Mouse (Mus musculus): ENCODE measurements around the gene Atg14. TPM values are rescaled to one million over a fixed set of nuclear protein-coding genes. Genes with fewer than 3 reads are reported as not detected.

Atg14 gene
- polyA plus RNA-seq, 1 experiment from 2014 or later: 19.4 TPM

GRCm38 (mm10) chr14:47518619-47519018 lies 51.8 kb downstream of the Atg14 start:
- H3K27ac ChIP-seq (replicated peaks): no peak overlapping the region
- WGBS: 96% methylated on average over 6 of the region's 6 CpGs

GRCm38 (mm10) chr14:47516755-47517154 lies 53.7 kb downstream of the Atg14 start:
- H3K4me1 ChIP-seq: peaks cover 4% of the 10 kb centered on the region; the same call in 1 of the 2 replicates
- DNase-seq (ENCODE audit: low spot score): no peak
- 88% methylated on average over 6 of the region's 6 CpGs for WGBS

More at GRCm38 (mm10) chr14:47518619-47519018, 51.8 kb downstream of the Atg14 start:
- Histone ChIP-seq H3K36me3 (replicated peaks) (no peaks in the 10 kb centered on the region), H3K4me3 (no peak overlapping the region), H3K27me3 (replicated peaks; ENCODE audit: low read depth, poor library complexity, severe bottlenecking) (no peaks in the 10 kb centered on the region), H3K9me3 (no peaks in the 10 kb centered on the region), H3K4me1 (peaks cover 4% of the 10 kb centered on the region; the same call in 1 of the 2 replicates)
- DNase-seq (ENCODE audit: low spot score): no peak

GRCm38 (mm10) chr14:47515636-47516035 lies 54.8 kb downstream of the Atg14 start:
- H3K9me3 ChIP-seq: no peaks in the 10 kb centered on the region
- no peaks in the 10 kb centered on the region for H3K27me3 ChIP-seq (replicated peaks; ENCODE audit: low read depth, poor library complexity, severe bottlenecking)
- no peak overlapping the region for H3K4me3 ChIP-seq
- no peak overlapping the region for H3K27ac ChIP-seq (replicated peaks)
- H3K4me1 ChIP-seq: peaks cover 4% of the 10 kb centered on the region; the same call in 1 of the 2 replicates
- DNase-seq (ENCODE audit: low spot score): no peak
- no peaks in the 10 kb centered on the region for H3K36me3 ChIP-seq (replicated peaks)
- 91% methylated on average over 8 of the region's 8 CpGs for WGBS

More at GRCm38 (mm10) chr14:47516755-47517154, 53.7 kb downstream of the Atg14 start:
- Histone ChIP-seq H3K4me3 (no peak overlapping the region), H3K27ac (replicated peaks) (no peak overlapping the region), H3K9me3 (no peaks in the 10 kb centered on the region), H3K36me3 (replicated peaks) (no peaks in the 10 kb centered on the region), H3K27me3 (replicated peaks; ENCODE audit: low read depth, poor library complexity, severe bottlenecking) (no peaks in the 10 kb centered on the region)

- no peaks in the 10 kb centered on the region for H3K36me3 ChIP-seq (replicated peaks)
- H3K4me3 ChIP-seq: no peak overlapping the region
- DNase-seq (ENCODE audit: low spot score): no peak
- H3K4me1 ChIP-seq: peaks cover 4% of the 10 kb centered on the region; the same call in 1 of the 2 replicates
- no peaks in the 10 kb centered on the region for H3K9me3 ChIP-seq
- H3K27me3 ChIP-seq (replicated peaks; ENCODE audit: low read depth, poor library complexity, severe bottlenecking): no peaks in the 10 kb centered on the region
- H3K27ac ChIP-seq (replicated peaks): no peak overlapping the region
- 68% methylated on average over 7 of the region's 7 CpGs for WGBS
Measured at GRCm38 (mm10) chr14:47514816-47515453, 55.5 kb downstream of the Atg14 start.

- no peaks in the 10 kb centered on the region for H3K9me3 ChIP-seq
- no peak overlapping the region for H3K4me3 ChIP-seq
- peaks cover 4% of the 10 kb centered on the region; the same call in 1 of the 2 replicates for H3K4me1 ChIP-seq
- WGBS: 97% methylated on average over 3 of the region's 3 CpGs
- H3K36me3 ChIP-seq (replicated peaks): no peaks in the 10 kb centered on the region
- no peak overlapping the region for H3K27ac ChIP-seq (replicated peaks)
- DNase-seq (ENCODE audit: low spot score): no peak
- H3K27me3 ChIP-seq (replicated peaks; ENCODE audit: low read depth, poor library complexity, severe bottlenecking): no peaks in the 10 kb centered on the region
Measured at GRCm38 (mm10) chr14:47513606-47514005, 56.8 kb downstream of the Atg14 start.

GRCm38 (mm10) chr14:47510244-47510643 lies 60.2 kb downstream of the Atg14 start:
- 91% methylated on average over 4 of the region's 4 CpGs for WGBS
- Histone ChIP-seq H3K27ac (replicated peaks) (no peak overlapping the region), H3K4me3 (no peak overlapping the region), H3K4me1 (peaks cover 3% of the 10 kb centered on the region; the same call in 1 of the 2 replicates), H3K36me3 (replicated peaks) (peaks cover 12% of the 10 kb centered on the region), H3K9me3 (no peaks in the 10 kb centered on the region), H3K27me3 (replicated peaks; ENCODE audit: low read depth, poor library complexity, severe bottlenecking) (no peaks in the 10 kb centered on the region)
- no peak for DNase-seq (ENCODE audit: low spot score)

- Histone ChIP-seq H3K4me3 (no peak overlapping the region), H3K27me3 (replicated peaks; ENCODE audit: low read depth, poor library complexity, severe bottlenecking) (no peaks in the 10 kb centered on the region), H3K36me3 (replicated peaks) (peaks cover 26% of the 10 kb centered on the region), H3K4me1 (no peaks in the 10 kb centered on the region), H3K9me3 (no peaks in the 10 kb centered on the region), H3K27ac (replicated peaks) (no peak overlapping the region)
- DNase-seq (ENCODE audit: low spot score): no peak
Measured at GRCm38 (mm10) chr14:47508035-47508434, 62.4 kb downstream of the Atg14 start.

- Histone ChIP-seq H3K4me1 (no peaks in the 10 kb centered on the region), H3K9me3 (no peaks in the 10 kb centered on the region), H3K27ac (replicated peaks) (no peak overlapping the region), H3K4me3 (no peak overlapping the region), H3K27me3 (replicated peaks; ENCODE audit: low read depth, poor library complexity, severe bottlenecking) (no peaks in the 10 kb centered on the region), H3K36me3 (replicated peaks) (peaks cover 26% of the 10 kb centered on the region)
- WGBS: 93% methylated on average over 5 of the region's 5 CpGs
- no peak for DNase-seq (ENCODE audit: low spot score)
Measured at GRCm38 (mm10) chr14:47506676-47507075, 63.8 kb downstream of the Atg14 start.

GRCm38 (mm10) chr14:47504036-47504435 lies 66.4 kb downstream of the Atg14 start:
- no peaks in the 10 kb centered on the region for H3K9me3 ChIP-seq
- WGBS: 94% methylated on average over 3 of the region's 3 CpGs
- H3K4me1 ChIP-seq: no peaks in the 10 kb centered on the region
- no peaks in the 10 kb centered on the region for H3K27me3 ChIP-seq (replicated peaks; ENCODE audit: low read depth, poor library complexity, severe bottlenecking)
- DNase-seq (ENCODE audit: low spot score): no peak
- no peak overlapping the region for H3K27ac ChIP-seq (replicated peaks)
- H3K36me3 ChIP-seq (replicated peaks): peaks cover 26% of the 10 kb centered on the region
- H3K4me3 ChIP-seq: no peak overlapping the region

- H3K27me3 ChIP-seq (replicated peaks; ENCODE audit: low read depth, poor library complexity, severe bottlenecking): no peaks in the 10 kb centered on the region
- H3K4me1 ChIP-seq: no peaks in the 10 kb centered on the region
- H3K27ac ChIP-seq (replicated peaks): no peak overlapping the region
- no peak for DNase-seq (ENCODE audit: low spot score)
- H3K9me3 ChIP-seq: no peaks in the 10 kb centered on the region
- 57% methylated on average over 5 of the region's 5 CpGs for WGBS
- H3K36me3 ChIP-seq (replicated peaks): 0 out of 2 replicates have a peak, but pooled peaks cover 4% of the 10 kb centered on the region
- H3K4me3 ChIP-seq: no peak overlapping the region
Measured at GRCm38 (mm10) chr14:47498632-47499031, 71.8 kb downstream of the Atg14 start.

GRCm38 (mm10) chr14:47497166-47497565 lies 73.3 kb downstream of the Atg14 start:
- Histone ChIP-seq H3K4me1 (no peaks in the 10 kb centered on the region), H3K36me3 (replicated peaks) (peaks cover 4% of the 10 kb centered on the region; the same call in 1 of the 2 replicates), H3K4me3 (no peak overlapping the region), H3K27ac (replicated peaks) (no peak overlapping the region), H3K9me3 (no peaks in the 10 kb centered on the region), H3K27me3 (replicated peaks; ENCODE audit: low read depth, poor library complexity, severe bottlenecking) (no peaks in the 10 kb centered on the region)
- DNase-seq (ENCODE audit: low spot score): no peak
- 83% methylated on average over 3 of the region's 3 CpGs for WGBS

- Histone ChIP-seq H3K27ac (replicated peaks) (no peak overlapping the region), H3K36me3 (replicated peaks) (peaks cover 4% of the 10 kb centered on the region; the same call in 1 of the 2 replicates), H3K27me3 (replicated peaks; ENCODE audit: low read depth, poor library complexity, severe bottlenecking) (no peaks in the 10 kb centered on the region), H3K4me1 (no peaks in the 10 kb centered on the region), H3K4me3 (no peak overlapping the region), H3K9me3 (no peaks in the 10 kb centered on the region)
- no peak for DNase-seq (ENCODE audit: low spot score)
- WGBS: 96% methylated on average over 3 of the region's 3 CpGs
Measured at GRCm38 (mm10) chr14:47495951-47496350, 74.5 kb downstream of the Atg14 start.

- WGBS: 88% methylated on average over 2 of the region's 2 CpGs
- H3K4me3 ChIP-seq: no peak overlapping the region
- H3K4me1 ChIP-seq: peaks cover 10% of the 10 kb centered on the region
- H3K36me3 ChIP-seq (replicated peaks): peaks cover 4% of the 10 kb centered on the region; the same call in 1 of the 2 replicates
- H3K9me3 ChIP-seq: no peaks in the 10 kb centered on the region
- H3K27ac ChIP-seq (replicated peaks): no peak overlapping the region
- no peaks in the 10 kb centered on the region for H3K27me3 ChIP-seq (replicated peaks; ENCODE audit: low read depth, poor library complexity, severe bottlenecking)
- DNase-seq (ENCODE audit: low spot score): no peak
Measured at GRCm38 (mm10) chr14:47493592-47494361, 76.7 kb downstream of the Atg14 start.
